Mouse (Mus musculus) forebrain, embryonic 13.5 days (tissue): ENCODE measurements around the gene Glb1l. TPM values are rescaled to one million over a fixed set of nuclear protein-coding genes. Genes with fewer than 3 reads are reported as not detected.

Experiments used
- ATAC-seq: fragments of 200-750 bp; cut with Nextera tagmentation; 2 replicates; pipeline ENCODE4 v1.8.0; 2017
- H3K27ac ChIP-seq: fragments of 300-500 bp; sonication (generic); 2 replicates; pipeline ENCODE4 v1.5.1; 2015; ENCODE audit warnings: inconsistent platforms, mild to moderate bottlenecking, moderate library complexity
- H3K27me3 ChIP-seq: fragments of 300-500 bp; sonication (generic); 2 replicates; pipeline ENCODE4 v1.6.1; 2015; ENCODE audit warnings: mild to moderate bottlenecking, inconsistent platforms
- H3K36me3 ChIP-seq: fragments of 300-500 bp; sonication (generic); 2 replicates; pipeline ENCODE4 v1.6.1; 2015; ENCODE audit warnings: mild to moderate bottlenecking, inconsistent platforms; ENCODE audit not compliant: poor library complexity, severe bottlenecking
- H3K4me1 ChIP-seq: fragments of 300-500 bp; sonication (generic); 2 replicates; pipeline ENCODE4 v1.6.1; 2015; ENCODE audit warnings: inconsistent platforms
- H3K4me2 ChIP-seq: fragments of 300-500 bp; sonication (generic); 2 replicates; pipeline ENCODE4 v1.6.1; 2015; ENCODE audit warnings: inconsistent platforms, mild to moderate bottlenecking, moderate library complexity
- H3K4me3 ChIP-seq: fragments of 300-500 bp; sonication (generic); 2 replicates; pipeline ENCODE4 v1.5.1; 2015; ENCODE audit warnings: mild to moderate bottlenecking, inconsistent platforms
- H3K9ac ChIP-seq: fragments of 300-500 bp; sonication (generic); 2 replicates; pipeline ENCODE4 v1.6.1; 2015; ENCODE audit warnings: mild to moderate bottlenecking, inconsistent platforms
- H3K9me3 ChIP-seq: fragments of 300-500 bp; sonication (generic); replicated peaks from 2 replicates; pipeline ENCODE4 v1.6.1; 2016; ENCODE audit warnings: inconsistent platforms
- WGBS: fragments of 180-500 bp; shearing (Covaris S2); methylation state at CpG from one replicate; pipeline ENCODE4 v1.1.7; 2015; 5-methylcytosine and 5-hydroxymethylcytosine counted together
- polyA plus RNA-seq: library from polyadenylated mRNA; unstranded; fragments of >200 nt; fragmentation: Nextera tagmentation; extraction: Ambion mirVana; gene quantifications from 2 replicates; pipeline ENCODE4 v1.2.1, GENCODE M21; 2015

Gene Glb1l
- polyA plus RNA-seq, 1 experiment from 2014 or later: 14.6 TPM

GRCm38 (mm10) chr1:75214886-75215285 lies 4.3 kb upstream of the Glb1l start:
- Histone ChIP-seq H3K4me3 (no peak overlapping the region), H3K27me3 (peaks cover 44% of the 10 kb centered on the region), H3K27ac (no peak overlapping the region), H3K4me1 (peaks cover 48% of the 10 kb centered on the region), H3K9ac (no peak overlapping the region), H3K4me2 (no peak overlapping the region), H3K9me3 (no peaks in the 10 kb centered on the region), H3K36me3 (peaks cover 46% of the 10 kb centered on the region)
- no peak for ATAC-seq
- 86% methylated on average over 5 of the region's 5 CpGs for WGBS

GRCm38 (mm10) chr1:75214442-75214841 lies 3.8 kb upstream of the Glb1l start:
- peaks cover 39% of the 10 kb centered on the region for H3K27me3 ChIP-seq
- H3K36me3 ChIP-seq: peaks cover 46% of the 10 kb centered on the region
- ATAC-seq: no peak
- H3K4me2 ChIP-seq: no peak overlapping the region
- no peak overlapping the region for H3K4me3 ChIP-seq
- no peak overlapping the region for H3K27ac ChIP-seq
- 84% methylated on average over 2 of the region's 2 CpGs for WGBS
- no peak overlapping the region for H3K9ac ChIP-seq
- peaks cover 48% of the 10 kb centered on the region for H3K4me1 ChIP-seq
- H3K9me3 ChIP-seq: no peaks in the 10 kb centered on the region

- no peak for ATAC-seq
- H3K27ac ChIP-seq: no peak overlapping the region
- H3K4me1 ChIP-seq: peaks cover 47% of the 10 kb centered on the region
These were observed 2.5 kb upstream of the Glb1l start for GRCm38 (mm10) chr1:75213096-75213495.

GRCm38 (mm10) chr1:75212542-75212941 lies 1.9 kb upstream of the Glb1l start:
- Histone ChIP-seq H3K4me1 (peaks cover 44% of the 10 kb centered on the region), H3K9ac (no peak overlapping the region), H3K9me3 (no peaks in the 10 kb centered on the region), H3K4me2 (no peak overlapping the region), H3K27ac (no peak overlapping the region), H3K27me3 (peaks cover 21% of the 10 kb centered on the region), H3K4me3 (no peak overlapping the region), H3K36me3 (peaks cover 46% of the 10 kb centered on the region)
- ATAC-seq: no peak
- WGBS: 88% methylated on average over 4 of the region's 4 CpGs

More at GRCm38 (mm10) chr1:75213096-75213495, 2.5 kb upstream of the Glb1l start:
- peaks cover 26% of the 10 kb centered on the region for H3K27me3 ChIP-seq
- no peak overlapping the region for H3K4me2 ChIP-seq
- H3K9me3 ChIP-seq: no peaks in the 10 kb centered on the region
- peaks cover 46% of the 10 kb centered on the region for H3K36me3 ChIP-seq
- no peak overlapping the region for H3K9ac ChIP-seq
- WGBS: 96% methylated on average over 7 of the region's 7 CpGs
- H3K4me3 ChIP-seq: no peak overlapping the region

- H3K9me3 ChIP-seq: no peaks in the 10 kb centered on the region
- H3K4me3 ChIP-seq: peak overlapping the region; percentile 97
- 14% methylated on average over 17 of the region's 17 CpGs for WGBS
- peak; percentile 14 for ATAC-seq
- H3K36me3 ChIP-seq: peaks cover 45% of the 10 kb centered on the region
- peaks cover 8% of the 10 kb centered on the region for H3K27me3 ChIP-seq
- H3K4me1 ChIP-seq: peaks cover 42% of the 10 kb centered on the region
- no peak overlapping the region for H3K27ac ChIP-seq
- peak overlapping the region; percentile 92 for H3K4me2 ChIP-seq
- peak overlapping the region; percentile 93 for H3K9ac ChIP-seq
These were observed 612 bp upstream of the Glb1l start for GRCm38 (mm10) chr1:75211141-75211708.

GRCm38 (mm10) chr1:75208967-75209678 lies 1.5 kb downstream of the Glb1l start:
- peaks cover 24% of the 10 kb centered on the region for H3K36me3 ChIP-seq
- no peak for ATAC-seq
- 11% methylated on average over 34 of the region's 34 CpGs for WGBS

GRCm38 (mm10) chr1:75201236-75201635 lies 9.4 kb downstream of the Glb1l start:
- Histone ChIP-seq H3K27ac (no peak overlapping the region), H3K9me3 (no peaks in the 10 kb centered on the region), H3K36me3 (peaks cover 39% of the 10 kb centered on the region), H3K4me2 (no peak overlapping the region), H3K4me1 (no peaks in the 10 kb centered on the region), H3K27me3 (no peaks in the 10 kb centered on the region), H3K9ac (no peak overlapping the region), H3K4me3 (no peak overlapping the region)
- WGBS: 95% methylated on average over 1 of the region's 1 CpGs
- ATAC-seq: no peak

More at GRCm38 (mm10) chr1:75208967-75209678, 1.5 kb downstream of the Glb1l start:
- Histone ChIP-seq H3K4me1 (peaks cover 42% of the 10 kb centered on the region), H3K4me2 (peak overlapping the region; percentile 92), H3K27me3 (no peaks in the 10 kb centered on the region; the same call in 1 of the 2 replicates), H3K27ac (no peak overlapping the region), H3K9ac (peak overlapping the region; percentile 52), H3K9me3 (no peaks in the 10 kb centered on the region), H3K4me3 (peak overlapping the region; percentile 36)

GRCm38 (mm10) chr1:75192452-75192851 lies 18.2 kb downstream of the Glb1l start:
- no peaks in the 10 kb centered on the region for H3K9me3 ChIP-seq
- peak overlapping the region; percentile 86 for H3K9ac ChIP-seq
- ATAC-seq: peak; percentile 20; the same call in 1 of the 2 replicates
- H3K4me2 ChIP-seq: peak overlapping the region; percentile 93
- peaks cover 32% of the 10 kb centered on the region for H3K36me3 ChIP-seq
- under 1% methylated on average over 19 of the region's 19 CpGs for WGBS
- H3K4me3 ChIP-seq: peak overlapping the region; percentile 67
- H3K4me1 ChIP-seq: peaks cover 26% of the 10 kb centered on the region
- no peaks in the 10 kb centered on the region for H3K27me3 ChIP-seq
- H3K27ac ChIP-seq: peak overlapping the region; percentile 83

GRCm38 (mm10) chr1:75191622-75192402 lies 18.8 kb downstream of the Glb1l start, which contains the start of the genes Ankzf1 and Atg9a:
Ankzf1 (plus strand) TSS chr1:75192151.
Atg9a (minus strand) TSS chr1:75192196.
- Histone ChIP-seq H3K9me3 (no peaks in the 10 kb centered on the region), H3K9ac (peak within 1 kb of the TSS; percentile 86), H3K4me1 (peaks cover 26% of the 10 kb centered on the region), H3K27ac (peak within 1 kb of the TSS; percentile 89), H3K36me3 (peaks cover 33% of the 10 kb centered on the region), H3K4me2 (peak within 1 kb of the TSS; percentile 93), H3K4me3 (peak within 1 kb of the TSS; percentile 67), H3K27me3 (no peaks in the 10 kb centered on the region)
- ATAC-seq: peak; percentile 99
- WGBS: under 1% methylated on average over 53 of the region's 56 CpGs

- Histone ChIP-seq H3K4me3 (peak overlapping the region; percentile 67), H3K36me3 (peaks cover 33% of the 10 kb centered on the region), H3K9me3 (no peaks in the 10 kb centered on the region), H3K27ac (peak overlapping the region; percentile 89), H3K9ac (peak overlapping the region; percentile 84), H3K4me2 (peak overlapping the region; percentile 93), H3K4me1 (peaks cover 26% of the 10 kb centered on the region), H3K27me3 (no peaks in the 10 kb centered on the region)
- WGBS: 43% methylated on average over 5 of the region's 5 CpGs
- no peak for ATAC-seq
These were observed 19.4 kb downstream of the Glb1l start for GRCm38 (mm10) chr1:75191258-75191621.

GRCm38 (mm10) chr1:75190577-75190976 lies 20.0 kb downstream of the Glb1l start:
- Histone ChIP-seq H3K36me3 (peaks cover 33% of the 10 kb centered on the region), H3K27ac (no peak overlapping the region), H3K9ac (0 out of 2 replicates have a peak overlapping the region, but pooled peaks have one; percentile 84), H3K27me3 (no peaks in the 10 kb centered on the region), H3K4me3 (peak overlapping the region; percentile 67; the same call in 1 of the 2 replicates), H3K9me3 (no peaks in the 10 kb centered on the region), H3K4me1 (peaks cover 26% of the 10 kb centered on the region), H3K4me2 (peak overlapping the region; percentile 93)
- no peak for ATAC-seq
- whole genome bisulfite sequencing: 77% methylated on average over 2 of the region's 2 CpGs
